Mouse (Mus musculus) olfactory bulb, adult 2 months (tissue): ENCODE measurements around the gene Slco1b2.

Experiments used
- CTCF ChIP-seq: fragments of 200-500 bp; IDR thresholded peaks from 2 replicates; pipeline ENCODE4 v1.5.1; 2012; ENCODE audit warnings: low read depth, mild to moderate bottlenecking, low read length, moderate library complexity; ENCODE audit not compliant: insufficient read depth
- POLR2A ChIP-seq: fragments of 200-500 bp; IDR thresholded peaks from 2 replicates; pipeline ENCODE4 v1.6.1; 2012; ENCODE audit warnings: mild to moderate bottlenecking, low read depth, low read length, moderate library complexity; ENCODE audit not compliant: insufficient read depth

GRCm38 (mm10) chr6:141687008-141687407 lies 57.7 kb downstream of the Slco1b2 start:
- TF ChIP-seq POLR2A: no peak
- TF ChIP-seq CTCF: no peak
